In the genomic region with DNA sequence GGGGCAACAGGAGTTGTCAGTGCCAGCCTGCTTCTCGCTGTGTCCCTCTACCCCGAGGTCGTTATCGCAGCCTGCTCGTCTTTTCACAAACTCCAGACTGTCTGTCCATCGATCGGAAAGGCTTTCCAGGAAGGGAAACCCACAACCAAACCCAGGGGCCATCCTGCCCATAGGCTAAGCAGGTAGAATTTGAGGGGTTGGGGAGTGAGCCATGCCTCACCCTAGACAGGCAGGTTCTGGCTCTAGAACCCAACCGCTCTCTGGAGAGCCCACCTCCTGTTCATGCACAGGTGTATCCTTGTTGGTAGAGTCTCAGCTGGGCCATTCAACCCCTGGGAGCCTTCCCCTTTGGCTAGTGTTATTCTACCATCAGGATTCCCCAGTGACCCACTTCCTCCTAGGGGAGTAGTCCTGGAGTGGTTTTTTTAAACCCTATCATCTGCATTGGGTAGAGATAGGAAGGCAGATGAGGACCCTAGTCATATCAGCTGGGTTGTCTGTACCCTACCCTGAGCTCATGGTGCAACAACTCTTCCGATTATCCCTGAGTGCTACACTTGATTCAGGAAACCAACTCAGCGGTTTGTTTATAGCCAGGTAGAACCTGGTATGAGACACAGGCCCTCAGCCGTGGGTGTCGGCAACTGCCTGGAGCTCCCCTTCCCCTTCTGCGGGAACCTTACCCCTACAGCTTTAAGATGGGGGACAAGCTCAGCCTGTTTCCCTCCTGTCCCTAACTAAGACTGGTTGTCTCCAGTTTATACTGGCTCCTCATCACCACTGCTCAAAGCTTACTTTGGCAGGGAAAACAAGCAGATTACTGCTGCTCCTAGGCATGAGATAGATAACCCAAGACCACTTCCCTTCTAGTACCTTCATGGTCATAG, we compare ENCODE assay signal across 8 mouse cellular contexts. TPM values are rescaled to one million over a fixed set of nuclear protein-coding genes. Genes with fewer than 3 reads are reported as not detected.
DNase-seq lines count a peak whose midpoint lies in the region; ATAC-seq lines count a peak whose summit lies in the region.

No protein-coding gene starts in this region.

- H3K4me2 ChIP-seq in embryonic facial prominence, embryonic 13.5 days: peak overlapping the region; percentile 82
- H3K4me2 ChIP-seq in hindbrain, embryonic 14.5 days (replicated peaks): peak overlapping the region; percentile 82
- H3K4me2 ChIP-seq in midbrain, embryonic 15.5 days: peak overlapping the region; percentile 91

- no peaks in the 10 kb centered on the region for H3K9me3 ChIP-seq in embryonic facial prominence, embryonic 13.5 days
- H3K9me3 ChIP-seq in hindbrain, embryonic 14.5 days (ENCODE audit: control insufficient read depth, low read length): no peaks in the 10 kb centered on the region
- no peaks in the 10 kb centered on the region for H3K9me3 ChIP-seq in midbrain, embryonic 15.5 days

- peak; percentile 95 for DNase-seq in heart, adult 11 months
- DNase-seq in heart, adult 8-10 months (ENCODE audit: low spot score): no peak
- no peak for DNase-seq in hindbrain, embryonic 14.5 days (ENCODE audit: low spot score)
- no peak for DNase-seq in adrenal gland, postnatal 4 days (ENCODE audit: low spot score in 2 of 2)
- no peak for DNase-seq in layer of hippocampus, adult 18-20 months (ENCODE audit: low spot score in 2 of 2)
- no peak for DNase-seq in thymus, postnatal 36 days

- ATAC-seq in embryonic facial prominence, embryonic 13.5 days (ENCODE audit: insufficient number of reproducible peaks, insufficient read depth, low FRiP score, low TSS enrichment, low read depth): no peak
- no peak for ATAC-seq in hindbrain, embryonic 14.5 days (ENCODE audit: low FRiP score)
- no peak; the same call in 1 of the 2 replicates for ATAC-seq in midbrain, embryonic 15.5 days (replicated peaks)

- H3K9ac ChIP-seq in embryonic facial prominence, embryonic 13.5 days: peak overlapping the region; percentile 67
- no peak overlapping the region for H3K9ac ChIP-seq in hindbrain, embryonic 14.5 days
- no peak overlapping the region for H3K9ac ChIP-seq in midbrain, embryonic 15.5 days

- H3K4me1 ChIP-seq in embryonic facial prominence, embryonic 13.5 days: peaks cover 35% of the 10 kb centered on the region
- H3K4me1 ChIP-seq in hindbrain, embryonic 14.5 days (replicated peaks; ENCODE audit: control insufficient read depth, insufficient read depth, low read length): peaks cover 24% of the 10 kb centered on the region
- H3K4me1 ChIP-seq in midbrain, embryonic 15.5 days: peaks cover 37% of the 10 kb centered on the region

- H3K27ac ChIP-seq in embryonic facial prominence, embryonic 13.5 days: no peak overlapping the region
- H3K27ac ChIP-seq in hindbrain, embryonic 14.5 days: no peak overlapping the region
- H3K27ac ChIP-seq in midbrain, embryonic 15.5 days: no peak overlapping the region

- peaks cover 42% of the 10 kb centered on the region for H3K36me3 ChIP-seq in embryonic facial prominence, embryonic 13.5 days
- no peaks in the 10 kb centered on the region for H3K36me3 ChIP-seq in hindbrain, embryonic 14.5 days (replicated peaks; ENCODE audit: control insufficient read depth, insufficient read depth)
- no peaks in the 10 kb centered on the region for H3K36me3 ChIP-seq in midbrain, embryonic 15.5 days (replicated peaks)

- H3K4me3 ChIP-seq in embryonic facial prominence, embryonic 13.5 days: peak overlapping the region; percentile 42; the same call in 1 of the 2 replicates
- peak overlapping the region; percentile 38 for H3K4me3 ChIP-seq in hindbrain, embryonic 14.5 days (replicated peaks; ENCODE audit: low read length)
- H3K4me3 ChIP-seq in midbrain, embryonic 15.5 days: peak overlapping the region; percentile 43

- peaks cover 28% of the 10 kb centered on the region for H3K27me3 ChIP-seq in embryonic facial prominence, embryonic 13.5 days
- peaks cover 27% of the 10 kb centered on the region for H3K27me3 ChIP-seq in hindbrain, embryonic 14.5 days (ENCODE audit: control insufficient read depth, insufficient read depth, low read length)
- peaks cover 21% of the 10 kb centered on the region for H3K27me3 ChIP-seq in midbrain, embryonic 15.5 days (replicated peaks)

- WGBS in embryonic facial prominence, embryonic 13.5 days: 58% methylated on average over 13 of the region's 13 CpGs
- 56% methylated on average over 13 of the region's 13 CpGs for whole genome bisulfite sequencing in hindbrain, embryonic 14.5 days
- WGBS in midbrain, embryonic 15.5 days: 63% methylated on average over 13 of the region's 13 CpGs

RNA-seq across cellular contexts. Expression of a gene that starts 3.6 kb away (rescaled TPM):
- 10 to 100 TPM; 33.5 to 51.0 (median 41.9) TPM for total RNA-seq in heart, adult 8-10 months (2022)
- 128 and 132 TPM in 2 replicates for polyA plus RNA-seq in embryonic facial prominence, embryonic 13.5 days (2015; fragmentation: Nextera tagmentation; extraction: Ambion mirVana)
- 105 and 122 TPM in 2 replicates for polyA plus RNA-seq in hindbrain, embryonic 14.5 days (2014; fragmentation: Nextera tagmentation; extraction: Ambion mirVana)
- 72.7 and 75.6 TPM in 2 replicates for polyA plus RNA-seq in midbrain, embryonic 15.5 days (2015; fragmentation: Nextera tagmentation; extraction: Ambion mirVana)
- 10 to 100 TPM; 50.1 to 58.0 TPM for total RNA-seq in adrenal gland, postnatal 4 days (2021)
- 100 to 1,000 TPM; 194 to 199 TPM for total RNA-seq in layer of hippocampus, adult 18-20 months (2021)

RNA-seq across cellular contexts. Expression of a gene that starts 13.5 kb away (rescaled TPM):
- 10 to 100 TPM; 19.9 to 24.1 (median 22.7) TPM for total RNA-seq in heart, adult 8-10 months (2022)
- polyA plus RNA-seq in embryonic facial prominence, embryonic 13.5 days (2015; fragmentation: Nextera tagmentation; extraction: Ambion mirVana): 0.48 and 0.85 TPM in 2 replicates
- polyA plus RNA-seq in hindbrain, embryonic 14.5 days (2014; fragmentation: Nextera tagmentation; extraction: Ambion mirVana): 5.7 and 6.9 TPM in 2 replicates
- polyA plus RNA-seq in midbrain, embryonic 15.5 days (2015; fragmentation: Nextera tagmentation; extraction: Ambion mirVana): 7.5 and 7.9 TPM in 2 replicates
- total RNA-seq in adrenal gland, postnatal 4 days (2021): 1 to 10 TPM; 1.8 to 2.2 TPM
- 10 to 100 TPM; 79.2 to 82.5 TPM for total RNA-seq in layer of hippocampus, adult 18-20 months (2021)

RNA-seq across cellular contexts. Expression of a gene that starts 22.3 kb away (rescaled TPM):
- total RNA-seq in heart, adult 8-10 months (2022): 100 to 1,000 TPM; 128 to 185 (median 149) TPM
- polyA plus RNA-seq in embryonic facial prominence, embryonic 13.5 days (2015; fragmentation: Nextera tagmentation; extraction: Ambion mirVana): 43.9 and 46.1 TPM in 2 replicates
- polyA plus RNA-seq in hindbrain, embryonic 14.5 days (2014; fragmentation: Nextera tagmentation; extraction: Ambion mirVana): 15.0 and 17.3 TPM in 2 replicates
- 16.0 and 17.9 TPM in 2 replicates for polyA plus RNA-seq in midbrain, embryonic 15.5 days (2015; fragmentation: Nextera tagmentation; extraction: Ambion mirVana)
- 10 to 100 TPM; 72.9 to 75.1 TPM for total RNA-seq in adrenal gland, postnatal 4 days (2021)
- 1 to 10 TPM; 7.7 to 8.2 TPM for total RNA-seq in layer of hippocampus, adult 18-20 months (2021)

RNA-seq across cellular contexts. Expression of a gene that starts 30.0 kb away (rescaled TPM):
- under 1 TPM in 2 of 4 experiments, not detected in 2; 0.14 to 0.16 TPM for total RNA-seq in heart, adult 8-10 months (2022)
- 0.51 and 0.60 TPM in 2 replicates for polyA plus RNA-seq in embryonic facial prominence, embryonic 13.5 days (2015; fragmentation: Nextera tagmentation; extraction: Ambion mirVana)
- polyA plus RNA-seq in hindbrain, embryonic 14.5 days (2014; fragmentation: Nextera tagmentation; extraction: Ambion mirVana): 0.67 and 0.81 TPM in 2 replicates
- 1.3 TPM in 2 replicates for polyA plus RNA-seq in midbrain, embryonic 15.5 days (2015; fragmentation: Nextera tagmentation; extraction: Ambion mirVana)
- under 1 TPM; 0.20 to 0.22 TPM for total RNA-seq in adrenal gland, postnatal 4 days (2021)
- total RNA-seq in layer of hippocampus, adult 18-20 months (2021): 1 to 10 TPM; 2.3 to 2.9 TPM

Comparison
In these comparisons a context has a peak if more than half of its experiments do, and no peak if none do; other contexts are left out.
1. RNA of a gene that starts 13.5 kb away (total RNA-seq): 79.2 to 82.5 TPM in layer of hippocampus, adult 18-20 months and 19.9 to 24.1 TPM in heart, adult 8-10 months; 1.8 to 2.2 TPM in adrenal gland, postnatal 4 days; every median in the first group is over 4 times any median in the second.
2. RNA of a gene that starts 22.3 kb away (total RNA-seq): 128 to 185 TPM in heart, adult 8-10 months and 72.9 to 75.1 TPM in adrenal gland, postnatal 4 days; 7.7 to 8.2 TPM in layer of hippocampus, adult 18-20 months; every median in the first group is over 4 times any median in the second.
3. Peak in every context shown above with its lines, with median percentiles within 50 percentile points of each other: H3K4me2 ChIP-seq and H3K4me3 ChIP-seq.